Mouse (Mus musculus) heart, embryonic 15.5 days (tissue): ENCODE results near the gene Cldn14. TPM values are rescaled to one million over a fixed set of nuclear protein-coding genes. Genes with fewer than 3 reads are reported as not detected.
"Not testable (repeated sequence)": the region's sequence is repeated elsewhere in the genome, so short reads cannot be mapped to it uniquely, and the experiment has no call there.

Source experiments
- ATAC-seq: fragments of 200-750 bp; cut with Nextera tagmentation; replicated peaks from 2 replicates; pipeline ENCODE4 v1.8.0; 2017; ENCODE audit warnings: low read depth, moderate TSS enrichment; ENCODE audit not compliant: insufficient number of reproducible peaks, insufficient read depth, low FRiP score
- H3K27ac ChIP-seq: fragments of 300-500 bp; sonication (generic); 2 replicates; pipeline ENCODE4 v1.5.1; 2015; ENCODE audit warnings: mild to moderate bottlenecking, inconsistent platforms
- H3K27me3 ChIP-seq: fragments of 300-500 bp; sonication (generic); 2 replicates; pipeline ENCODE4 v1.6.1; 2015; ENCODE audit warnings: inconsistent platforms
- H3K36me3 ChIP-seq: fragments of 300-500 bp; sonication (generic); 2 replicates; pipeline ENCODE4 v1.6.1; 2015; ENCODE audit warnings: mild to moderate bottlenecking, inconsistent platforms
- H3K4me1 ChIP-seq: fragments of 300-500 bp; sonication (generic); replicated peaks from 2 replicates; pipeline ENCODE4 v1.6.1; 2015; ENCODE audit warnings: inconsistent platforms
- H3K4me2 ChIP-seq: fragments of 300-500 bp; sonication (generic); 2 replicates; pipeline ENCODE4 v1.6.1; 2015; ENCODE audit warnings: inconsistent platforms, mild to moderate bottlenecking, moderate library complexity
- H3K4me3 ChIP-seq: fragments of 300-500 bp; sonication (generic); 2 replicates; pipeline ENCODE4 v1.5.1; 2015; ENCODE audit warnings: mild to moderate bottlenecking, inconsistent platforms
- H3K9ac ChIP-seq: fragments of 300-500 bp; sonication (generic); 2 replicates; pipeline ENCODE4 v1.6.1; 2015; ENCODE audit warnings: mild to moderate bottlenecking, inconsistent platforms
- H3K9me3 ChIP-seq: fragments of 300-500 bp; sonication (generic); replicated peaks from 2 replicates; pipeline ENCODE4 v1.6.1; 2016; ENCODE audit warnings: inconsistent platforms
- WGBS: fragments of 180-500 bp; shearing (Covaris S2); methylation state at CpG from one replicate; pipeline ENCODE4 v1.1.7; 2015; ENCODE audit warnings: mixed read lengths; 5-methylcytosine and 5-hydroxymethylcytosine counted together
- polyA plus RNA-seq: library from polyadenylated mRNA; unstranded; fragments of >200 nt; fragmentation: Nextera tagmentation; extraction: Ambion mirVana; gene quantifications from 2 replicates; pipeline ENCODE4 v1.2.1, GENCODE M21; 2015

The Cldn14 gene
- polyA plus RNA-seq, 1 experiment from 2014 or later = not detected

- no peak overlapping the region for H3K4me2 ChIP-seq
- no peaks in the 10 kb centered on the region for H3K9me3 ChIP-seq
- H3K36me3 ChIP-seq = no peaks in the 10 kb centered on the region
- H3K27ac ChIP-seq = no peak overlapping the region
- H3K4me1 ChIP-seq = no peaks in the 10 kb centered on the region
- WGBS = 55% methylated on average over 23 of the region's 23 CpGs
- H3K27me3 ChIP-seq = peaks cover 8% of the 10 kb centered on the region; the same call in 1 of the 2 replicates
- no peak for ATAC-seq
- H3K9ac ChIP-seq = no peak overlapping the region
- no peak overlapping the region for H3K4me3 ChIP-seq
Measured at GRCm38 (mm10) chr16:94006706-94007665, 1.7 kb downstream of the Cldn14 start.

GRCm38 (mm10) chr16:94003478-94003877 lies 5.2 kb downstream of the Cldn14 start:
- Histone ChIP-seq H3K4me1 (no peaks in the 10 kb centered on the region), H3K4me3 (no peak overlapping the region), H3K4me2 (no peak overlapping the region), H3K27ac (no peak overlapping the region), H3K27me3 (peaks cover 6% of the 10 kb centered on the region; the same call in 1 of the 2 replicates), H3K36me3 (no peaks in the 10 kb centered on the region), H3K9me3 (no peaks in the 10 kb centered on the region), H3K9ac (no peak overlapping the region)
- WGBS = 81% methylated on average over 6 of the region's 6 CpGs
- ATAC-seq = no peak

- 68% methylated on average over 6 of the region's 6 CpGs for WGBS
- H3K4me1 ChIP-seq = no peaks in the 10 kb centered on the region
- no peak overlapping the region for H3K9ac ChIP-seq
- no peak overlapping the region for H3K4me3 ChIP-seq
- no peak overlapping the region for H3K4me2 ChIP-seq
- H3K36me3 ChIP-seq = no peaks in the 10 kb centered on the region
- H3K9me3 ChIP-seq = no peaks in the 10 kb centered on the region
- no peaks in the 10 kb centered on the region; the same call in 1 of the 2 replicates for H3K27me3 ChIP-seq
- H3K27ac ChIP-seq = no peak overlapping the region
- no peak for ATAC-seq
Measured at GRCm38 (mm10) chr16:94001366-94001765, 7.3 kb downstream of the Cldn14 start.

GRCm38 (mm10) chr16:93998895-93999294 lies 9.7 kb downstream of the Cldn14 start:
- Histone ChIP-seq H3K9me3 (no peaks in the 10 kb centered on the region), H3K27me3 (no peaks in the 10 kb centered on the region), H3K9ac (no peak overlapping the region), H3K36me3 (no peaks in the 10 kb centered on the region), H3K27ac (no peak overlapping the region), H3K4me2 (no peak overlapping the region), H3K4me3 (no peak overlapping the region), H3K4me1 (no peaks in the 10 kb centered on the region)
- ATAC-seq = no peak
- WGBS = 51% methylated on average over 5 of the region's 5 CpGs

GRCm38 (mm10) chr16:93983576-93983975 lies 25.1 kb downstream of the Cldn14 start:
- Histone ChIP-seq H3K27me3 (no peaks in the 10 kb centered on the region), H3K4me2 (no peak overlapping the region), H3K36me3 (no peaks in the 10 kb centered on the region), H3K9me3 (no peaks in the 10 kb centered on the region), H3K9ac (no peak overlapping the region), H3K4me1 (no peaks in the 10 kb centered on the region), H3K27ac (no peak overlapping the region), H3K4me3 (no peak overlapping the region)
- 62% methylated on average over 9 of the region's 9 CpGs for WGBS
- ATAC-seq = no peak

- no peak overlapping the region for H3K4me3 ChIP-seq
- H3K36me3 ChIP-seq = no peaks in the 10 kb centered on the region
- no peak overlapping the region for H3K27ac ChIP-seq
- no peaks in the 10 kb centered on the region for H3K27me3 ChIP-seq
- WGBS = 70% methylated on average over 11 of the region's 11 CpGs
- no peak overlapping the region for H3K9ac ChIP-seq
- no peak overlapping the region for H3K4me2 ChIP-seq
- no peaks in the 10 kb centered on the region for H3K4me1 ChIP-seq
- no peaks in the 10 kb centered on the region for H3K9me3 ChIP-seq
- no peak for ATAC-seq
Measured at GRCm38 (mm10) chr16:93982341-93982740, 26.3 kb downstream of the Cldn14 start.

GRCm38 (mm10) chr16:93981190-93981841 lies 27.3 kb downstream of the Cldn14 start:
- Histone ChIP-seq H3K4me1 (no peaks in the 10 kb centered on the region), H3K4me2 (no peak overlapping the region), H3K4me3 (no peak overlapping the region), H3K9me3 (no peaks in the 10 kb centered on the region), H3K27ac (no peak overlapping the region), H3K9ac (no peak overlapping the region), H3K36me3 (no peaks in the 10 kb centered on the region), H3K27me3 (no peaks in the 10 kb centered on the region)
- no peak for ATAC-seq
- 50% methylated on average over 15 of the region's 15 CpGs for WGBS

GRCm38 (mm10) chr16:93980338-93980737 lies 28.3 kb downstream of the Cldn14 start:
- H3K9me3 ChIP-seq, ATAC-seq, H3K4me2 ChIP-seq, H3K36me3 ChIP-seq, H3K27ac ChIP-seq, H3K27me3 ChIP-seq, H3K4me1 ChIP-seq, H3K4me3 ChIP-seq, H3K9ac ChIP-seq: not testable (repeated sequence)
- WGBS = 82% methylated on average over 3 of the region's 3 CpGs

- H3K4me1 ChIP-seq = no peaks in the 10 kb centered on the region
- ATAC-seq = no peak
- H3K36me3 ChIP-seq = no peaks in the 10 kb centered on the region
- no peaks in the 10 kb centered on the region for H3K27me3 ChIP-seq
- H3K9ac ChIP-seq = no peak overlapping the region
- H3K4me3 ChIP-seq = no peak overlapping the region
- no peak overlapping the region for H3K27ac ChIP-seq
- no peak overlapping the region for H3K4me2 ChIP-seq
- no peaks in the 10 kb centered on the region for H3K9me3 ChIP-seq
- WGBS = 82% methylated on average over 2 of the region's 2 CpGs
Measured at GRCm38 (mm10) chr16:93979316-93979715, 29.3 kb downstream of the Cldn14 start.

- H3K27ac ChIP-seq = no peak overlapping the region
- H3K4me2 ChIP-seq = no peak overlapping the region
- H3K27me3 ChIP-seq = no peaks in the 10 kb centered on the region
- 0 out of 2 replicates have a peak, but pooled peaks cover 2% of the 10 kb centered on the region for H3K4me1 ChIP-seq
- 82% methylated on average over 6 of the region's 6 CpGs for WGBS
- no peak for ATAC-seq
- no peak overlapping the region for H3K9ac ChIP-seq
- no peaks in the 10 kb centered on the region for H3K9me3 ChIP-seq
- H3K36me3 ChIP-seq = no peaks in the 10 kb centered on the region
- no peak overlapping the region for H3K4me3 ChIP-seq
Measured at GRCm38 (mm10) chr16:93977587-93977986, 31.1 kb downstream of the Cldn14 start.

- Histone ChIP-seq H3K9ac (no peak overlapping the region), H3K27ac (no peak overlapping the region), H3K4me2 (no peak overlapping the region), H3K4me1 (0 out of 2 replicates have a peak, but pooled peaks cover 2% of the 10 kb centered on the region), H3K9me3 (no peaks in the 10 kb centered on the region), H3K27me3 (no peaks in the 10 kb centered on the region), H3K4me3 (no peak overlapping the region), H3K36me3 (no peaks in the 10 kb centered on the region)
- ATAC-seq = no peak
- WGBS = 43% methylated on average over 3 of the region's 3 CpGs
Measured at GRCm38 (mm10) chr16:93976907-93977306, 31.7 kb downstream of the Cldn14 start.
